Mouse (Mus musculus) ES-Bruce4 (cell line): ENCODE results near the gene Ptpn12. TPM values are rescaled to one million over a fixed set of nuclear protein-coding genes. Genes with fewer than 3 reads are reported as not detected.

Source experiments
- H3K27ac ChIP-seq: 2 replicates; pipeline ENCODE4 v1.5.1; 2012; ENCODE audit warnings: low read length, inconsistent platforms; ENCODE audit not compliant: insufficient read depth
- H3K27me3 ChIP-seq: 2 replicates; pipeline ENCODE4 v1.6.1; 2012; ENCODE audit warnings: mild to moderate bottlenecking, low read length, inconsistent platforms; ENCODE audit not compliant: control insufficient read depth, poor library complexity, insufficient read depth, severe bottlenecking
- H3K36me3 ChIP-seq: 2 replicates; pipeline ENCODE4 v1.6.1; 2012; ENCODE audit warnings: inconsistent platforms, mild to moderate bottlenecking, low read length, moderate library complexity; ENCODE audit not compliant: control insufficient read depth, poor library complexity, insufficient read depth, severe bottlenecking
- H3K4me1 ChIP-seq: one replicate; pipeline ENCODE4 v1.8.1; 2011; ENCODE audit warnings: low read length; ENCODE audit not compliant: control insufficient read depth, insufficient read depth
- H3K4me3 ChIP-seq: 2 replicates; pipeline ENCODE4 v1.5.1; 2011; ENCODE audit warnings: low read depth, mild to moderate bottlenecking, low read length
- H3K9ac ChIP-seq: 2 replicates; pipeline ENCODE4 v1.6.1; 2012; ENCODE audit warnings: low read depth, mild to moderate bottlenecking, inconsistent platforms; ENCODE audit not compliant: poor library complexity, severe bottlenecking
- H3K9me3 ChIP-seq: replicated peaks from 2 replicates; pipeline ENCODE4 v1.6.1; 2012; ENCODE audit warnings: mild to moderate bottlenecking, low read length, inconsistent platforms; ENCODE audit not compliant: control insufficient read depth, poor library complexity, insufficient read depth, severe bottlenecking
- CTCF ChIP-seq: IDR thresholded peaks from one replicate; pipeline ENCODE4 v1.8.1; 2011; ENCODE audit warnings: low read depth, low read length
- EP300 ChIP-seq: IDR thresholded peaks from 2 replicates; pipeline ENCODE4 v1.6.1; 2011; ENCODE audit warnings: low read depth, low read length; ENCODE audit not compliant: insufficient read depth
- POLR2A ChIP-seq: IDR thresholded peaks from one replicate; pipeline ENCODE4 v1.8.1; 2011; ENCODE audit warnings: low read length; ENCODE audit not compliant: insufficient read depth
- polyA plus RNA-seq: library from polyadenylated mRNA; stranded (reverse); fragments of >200 nt; gene quantifications from 2 replicates; pipeline ENCODE4 v1.2.4, GENCODE M21; 2011; ENCODE audit warnings: low read depth; ENCODE audit not compliant: missing spikeins, insufficient read depth, insufficient read length

Ptpn12 gene
- polyA plus RNA-seq, 1 experiment: 42.7 TPM

GRCm38 (mm10) chr5:21053571-21054307, 2.0 kb downstream of the Ptpn12 start:
- H3K36me3 ChIP-seq: no peaks in the 10 kb centered on the region
- H3K9me3 ChIP-seq: no peaks in the 10 kb centered on the region
- H3K4me1 ChIP-seq: peaks cover 2% of the 10 kb centered on the region
- no peaks in the 10 kb centered on the region for H3K27me3 ChIP-seq
- H3K9ac ChIP-seq: peak overlapping the region; percentile 87; the same call in 1 of the 2 replicates
- H3K4me3 ChIP-seq: peak overlapping the region; percentile 96; the same call in 1 of the 2 replicates
- no peak for TF ChIP-seq CTCF
- TF ChIP-seq EP300: no peak
- no peak for TF ChIP-seq POLR2A
- no peak overlapping the region for H3K27ac ChIP-seq

DNA sequence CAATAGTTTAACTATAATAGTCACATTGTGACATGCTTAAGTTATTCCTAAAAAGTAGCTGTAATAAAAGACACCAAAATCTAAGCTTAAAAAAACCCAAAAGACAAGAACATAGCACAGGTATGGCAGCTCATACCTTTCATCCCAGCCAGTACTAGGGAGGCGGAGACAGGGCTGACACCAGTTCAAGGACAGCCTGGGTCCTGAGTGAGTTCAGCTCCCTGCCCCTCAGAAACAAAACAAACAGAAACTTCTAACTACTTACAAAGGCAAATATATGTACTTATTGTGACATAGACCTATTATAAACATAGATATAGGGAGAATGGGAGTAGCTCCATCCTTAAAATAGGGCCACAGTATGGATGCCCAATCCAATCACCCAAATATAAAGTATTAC, 3.2 kb downstream of the Ptpn12 start:
- no peaks in the 10 kb centered on the region for H3K36me3 ChIP-seq
- no peaks in the 10 kb centered on the region for H3K27me3 ChIP-seq

DNA sequence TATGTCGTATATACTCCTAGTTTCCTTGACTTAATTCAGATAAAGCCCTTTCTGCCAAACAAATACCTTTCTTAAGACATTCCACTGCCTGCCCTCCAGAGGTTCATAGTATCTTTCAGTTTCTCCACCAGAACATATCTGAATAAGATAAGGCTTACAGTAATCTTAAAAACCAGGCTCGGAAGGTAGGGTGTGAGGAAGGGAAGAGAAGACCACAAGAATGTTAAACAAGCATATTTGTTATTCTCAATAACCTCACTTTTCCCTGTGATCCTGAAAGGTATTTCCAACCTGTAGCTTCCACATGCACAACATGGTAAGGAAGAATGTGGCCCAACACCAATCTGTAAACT, 5.0 kb downstream of the Ptpn12 start:
- Histone ChIP-seq H3K4me1 (peaks cover 2% of the 10 kb centered on the region), H3K27me3 (no peaks in the 10 kb centered on the region), H3K36me3 (no peaks in the 10 kb centered on the region), H3K9me3 (no peaks in the 10 kb centered on the region), H3K4me3 (no peak overlapping the region), H3K27ac (no peak overlapping the region), H3K9ac (no peak overlapping the region)
- TF ChIP-seq POLR2A (no peak), CTCF (no peak), EP300 (no peak)

More for the DNA sequence above, 3.2 kb downstream of the Ptpn12 start:
- Histone ChIP-seq H3K9ac (no peak overlapping the region), H3K9me3 (no peaks in the 10 kb centered on the region), H3K27ac (no peak overlapping the region), H3K4me3 (no peak overlapping the region), H3K4me1 (peaks cover 2% of the 10 kb centered on the region)
- TF ChIP-seq CTCF (no peak), POLR2A (no peak), EP300 (no peak)

GRCm38 (mm10) chr5:21050061-21050769, 5.5 kb downstream of the Ptpn12 start:
- TF ChIP-seq POLR2A (no peak), CTCF (no peak), EP300 (no peak)
- peaks cover 2% of the 10 kb centered on the region for H3K4me1 ChIP-seq
- no peaks in the 10 kb centered on the region for H3K27me3 ChIP-seq
- H3K9ac ChIP-seq: no peak overlapping the region
- no peaks in the 10 kb centered on the region for H3K36me3 ChIP-seq
- H3K27ac ChIP-seq: no peak overlapping the region
- H3K4me3 ChIP-seq: no peak overlapping the region
- no peaks in the 10 kb centered on the region for H3K9me3 ChIP-seq

GRCm38 (mm10) chr5:21049006-21049405, 6.7 kb downstream of the Ptpn12 start:
- Histone ChIP-seq H3K9ac (no peak overlapping the region), H3K27me3 (no peaks in the 10 kb centered on the region), H3K4me1 (peaks cover 2% of the 10 kb centered on the region), H3K9me3 (no peaks in the 10 kb centered on the region), H3K4me3 (no peak overlapping the region), H3K36me3 (no peaks in the 10 kb centered on the region), H3K27ac (no peak overlapping the region)
- TF ChIP-seq POLR2A (no peak), CTCF (no peak), EP300 (no peak)

DNA sequence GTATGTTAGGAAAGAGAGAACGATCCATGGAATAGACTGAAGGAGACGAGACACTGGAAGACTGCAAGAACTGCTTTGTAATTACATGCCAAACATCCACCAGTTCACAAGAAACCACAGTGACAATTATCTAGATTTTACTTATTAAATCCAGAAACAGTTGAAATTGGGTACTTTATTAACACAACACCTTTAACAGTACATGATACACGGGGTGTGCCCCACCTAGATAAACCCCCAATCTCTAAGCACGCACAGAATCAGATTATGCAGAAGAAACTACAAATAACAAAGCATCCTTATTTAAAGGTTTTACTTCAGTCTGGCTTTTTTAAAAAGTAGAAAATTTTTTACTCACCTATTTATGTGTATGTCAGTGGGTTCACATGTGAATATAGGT, 8.6 kb downstream of the Ptpn12 start:
- Histone ChIP-seq H3K9me3 (no peaks in the 10 kb centered on the region), H3K36me3 (no peaks in the 10 kb centered on the region), H3K9ac (no peak overlapping the region), H3K27ac (no peak overlapping the region), H3K27me3 (no peaks in the 10 kb centered on the region), H3K4me1 (no peaks in the 10 kb centered on the region), H3K4me3 (no peak overlapping the region)
- TF ChIP-seq CTCF (no peak), POLR2A (no peak), EP300 (no peak)
